In genomic region chr2:102873848-102874247, GRCm38 (mm10) we compare ENCODE assay signal across 11 mouse cellular contexts. TPM values are rescaled to one million over a fixed set of nuclear protein-coding genes. Genes with fewer than 3 reads are reported as not detected.
DNase-seq lines count a peak whose midpoint lies in the region; ATAC-seq lines count a peak whose summit lies in the region.
"Had no signal": no experiment of that assay in that cellular context is flagged by ENCODE, and none has a peak within 500 bp of the region (broad histone marks: within the 10 kb centered on the region; RNA-seq: fewer than 3 reads in every experiment).

No protein-coding gene starts in this region.

- no peaks in the 10 kb centered on the region for H3K36me3 ChIP-seq in embryonic facial prominence, embryonic 10.5 days (replicated peaks)
- H3K36me3 ChIP-seq: heart, embryonic 13.5 days; neural tube, embryonic 12.5 days had no signal

- ATAC-seq in CD4-positive, CD25-positive, alpha-beta regulatory T cell, adult 4 months: peak; percentile 75
- ATAC-seq in megakaryocyte progenitor cell, adult 5-6 weeks (replicated peaks; ENCODE audit: poor library complexity): 0 out of 2 replicates have a peak, but pooled peaks have one; percentile 3

- no peaks in the 10 kb centered on the region for H3K27me3 ChIP-seq in embryonic facial prominence, embryonic 10.5 days (replicated peaks; ENCODE audit: low read depth, poor library complexity, severe bottlenecking)
- H3K27me3 ChIP-seq: heart, embryonic 13.5 days; neural tube, embryonic 12.5 days had no signal

- no peak overlapping the region for H3K4me3 ChIP-seq in embryonic facial prominence, embryonic 10.5 days
- H3K4me3 ChIP-seq: heart, embryonic 13.5 days; neural tube, embryonic 12.5 days had no signal

- peaks cover 20% of the 10 kb centered on the region for H3K4me1 ChIP-seq in embryonic facial prominence, embryonic 10.5 days
- H3K4me1 ChIP-seq: neural tube, embryonic 12.5 days had no signal

- DNase-seq in heart, adult 8-10 months (ENCODE audit: low spot score): peak; percentile 34
- no peak for DNase-seq in heart, postnatal 4 days
- peak; percentile 25 for DNase-seq in embryonic facial prominence, embryonic 10.5 days (ENCODE audit: low spot score)
- DNase-seq in kidney, postnatal 14 days: no peak
- no peak for DNase-seq in urinary bladder, adult 2 months (ENCODE audit: low spot score)
- no peak for DNase-seq in gastrocnemius, adult 8-10 months (ENCODE audit: low spot score in 2 of 2)
- DNase-seq: layer of hippocampus, postnatal 36 days had no signal

- H3K27ac ChIP-seq in embryonic facial prominence, embryonic 10.5 days (replicated peaks): no peak overlapping the region; the same call in 1 of the 2 replicates
- H3K27ac ChIP-seq: heart, embryonic 13.5 days; neural tube, embryonic 12.5 days had no signal

- no peaks in the 10 kb centered on the region for H3K9me3 ChIP-seq in embryonic facial prominence, embryonic 10.5 days
- H3K9me3 ChIP-seq: heart, embryonic 13.5 days; neural tube, embryonic 12.5 days had no signal

- 46% methylated on average over 4 of the region's 4 CpGs for WGBS in embryonic facial prominence, embryonic 10.5 days

RNA-seq across cellular contexts. Expression of gene Cd44, which starts 27.6 kb away (rescaled TPM):
- total RNA-seq in heart, adult 8-10 months (2022): 1 to 10 TPM; 5.6 to 9.5 (median 6.8) TPM
- 10 to 100 TPM; 26.7 to 28.2 TPM for total RNA-seq in heart, postnatal 4 days (2021)
- polyA plus RNA-seq in CD4-positive, CD25-positive, alpha-beta regulatory T cell, adult 4 months (2017; shearing (Covaris generic)): 10 to 100 TPM; 77.5 to 92.7 TPM
- 2.2 and 2.5 TPM in 2 replicates for polyA plus RNA-seq in embryonic facial prominence, embryonic 10.5 days (2016; fragmentation: Nextera tagmentation; extraction: Ambion mirVana)
- total RNA-seq in megakaryocyte progenitor cell, adult 5-6 weeks (2015): 182 and 183 TPM in 2 replicates
- 128 and 134 TPM in 2 replicates for total RNA-seq in megakaryocyte progenitor cell, adult 5-6 weeks (2017)
- polyA plus RNA-seq in urinary bladder, adult 2 months (2012; rRNA removed): 26.9 and 32.5 TPM in 2 replicates
- total RNA-seq in gastrocnemius, adult 8-10 months (2022): 1 to 10 TPM; 2.2 to 5.0 (median 3.4) TPM

Comparison
In these comparisons a context has a peak if more than half of its experiments do, and no peak if none do; other contexts are left out.
1. DNase-seq: peak in heart, adult 8-10 months (single experiment) and embryonic facial prominence, embryonic 10.5 days (single experiment); none in heart, postnatal 4 days (single experiment), kidney, postnatal 14 days (single experiment), urinary bladder, adult 2 months (single experiment) and gastrocnemius, adult 8-10 months (0 of 2).
2. RNA of gene Cd44, which starts 27.6 kb away (total RNA-seq): 128 to 183 TPM in megakaryocyte progenitor cell, adult 5-6 weeks; 26.7 to 28.2 TPM in heart, postnatal 4 days, 5.6 to 9.5 TPM in heart, adult 8-10 months and 2.2 to 5.0 TPM in gastrocnemius, adult 8-10 months; every median in the first group is over 4 times any median in the second.